ENCODE assay signal across 23 mouse cellular contexts in genomic region chr10:87986201-87986600, GRCm38 (mm10).
A peak's percentile ranks its signal among the peaks of the same experiment; 100 is the strongest.
DNase-seq lines count a peak whose midpoint lies in the region; ATAC-seq and TF ChIP-seq lines count a peak whose summit lies in the region.
"Had no signal": no experiment of that assay in that cellular context is flagged by ENCODE, and none has a peak within 500 bp of the region (broad histone marks: within the 10 kb centered on the region; RNA-seq: fewer than 3 reads in every experiment).

No protein-coding gene starts in this region.

- TF ChIP-seq CTCF in lung, embryonic 14.5 days (IDR thresholded peaks at IDR 0.05; ENCODE audit: low read depth), result no peak

- no peaks in the 10 kb centered on the region for H3K4me1 ChIP-seq in hindbrain, embryonic 13.5 days (replicated peaks)
- no peaks in the 10 kb centered on the region for H3K4me1 ChIP-seq in hindbrain, embryonic 10.5 days (replicated peaks)
- no peaks in the 10 kb centered on the region for H3K4me1 ChIP-seq in lung, embryonic 14.5 days (ENCODE audit: insufficient read depth)
- H3K4me1 ChIP-seq: embryonic facial prominence, embryonic 13.5 days; heart, embryonic 10.5 days; limb, embryonic 12.5 days; liver, embryonic 12.5 days; midbrain, embryonic 13.5 days; stomach, embryonic 15.5 days had no signal

- no peak overlapping the region for H3K4me2 ChIP-seq in hindbrain, embryonic 13.5 days
- H3K4me2 ChIP-seq in lung, embryonic 14.5 days, result no peak overlapping the region
- H3K4me2 ChIP-seq: embryonic facial prominence, embryonic 13.5 days; limb, embryonic 12.5 days; liver, embryonic 12.5 days; midbrain, embryonic 13.5 days; stomach, embryonic 15.5 days had no signal

- no peak overlapping the region for H3K4me3 ChIP-seq in hindbrain, embryonic 13.5 days
- H3K4me3 ChIP-seq in hindbrain, embryonic 10.5 days, result no peak overlapping the region
- H3K4me3 ChIP-seq in lung, embryonic 14.5 days (ENCODE audit: low read depth, low read length), result no peak overlapping the region
- H3K4me3 ChIP-seq: embryonic facial prominence, embryonic 13.5 days; gastrocnemius, adult 2 months; heart, embryonic 10.5 days; limb, embryonic 12.5 days; liver, embryonic 12.5 days; midbrain, embryonic 13.5 days; stomach, embryonic 15.5 days had no signal

- no peaks in the 10 kb centered on the region for H3K27me3 ChIP-seq in hindbrain, embryonic 13.5 days
- H3K27me3 ChIP-seq in hindbrain, embryonic 10.5 days (ENCODE audit: insufficient read depth, poor library complexity, severe bottlenecking), result no peaks in the 10 kb centered on the region
- H3K27me3 ChIP-seq in lung, embryonic 14.5 days (ENCODE audit: insufficient read depth, low read length), result no peaks in the 10 kb centered on the region
- H3K27me3 ChIP-seq: embryonic facial prominence, embryonic 13.5 days; limb, embryonic 12.5 days; liver, embryonic 12.5 days; midbrain, embryonic 13.5 days; stomach, embryonic 15.5 days had no signal

- peak; percentile 10 to 28 for DNase-seq in cerebellum, postnatal 14 days
- no peak for DNase-seq in cerebellum, postnatal 36 days
- DNase-seq in hindbrain, embryonic 10.5 days (ENCODE audit: low spot score), result no peak
- DNase-seq in lung, embryonic 14.5 days, result peak; percentile 51
- DNase-seq in lung, postnatal 14 days, result no peak
- peak; percentile 38 for DNase-seq in right cerebral cortex, postnatal 4 days
- no peak for DNase-seq in right cerebral cortex, postnatal 25 days
- DNase-seq: adrenal gland, postnatal 14 days; cerebellum, adult 9-11 months; gastrocnemius, adult 2 months; heart, postnatal 4 days; kidney, adult 18-20 months; kidney, postnatal 4 days; lung, adult 18-20 months; thymus, postnatal 25 days had no signal

- 71% methylated on average over 3 of the region's 3 CpGs for WGBS in hindbrain, embryonic 13.5 days
- 91% methylated on average over 3 of the region's 3 CpGs for WGBS in hindbrain, embryonic 10.5 days
- WGBS in lung, embryonic 14.5 days, result 46% methylated on average over 3 of the region's 3 CpGs

- H3K36me3 ChIP-seq in hindbrain, embryonic 13.5 days, result no peaks in the 10 kb centered on the region
- no peaks in the 10 kb centered on the region for H3K36me3 ChIP-seq in hindbrain, embryonic 10.5 days
- H3K36me3 ChIP-seq in lung, embryonic 14.5 days (ENCODE audit: insufficient read depth), result no peaks in the 10 kb centered on the region
- H3K36me3 ChIP-seq: embryonic facial prominence, embryonic 13.5 days; heart, embryonic 10.5 days; limb, embryonic 12.5 days; liver, embryonic 12.5 days; midbrain, embryonic 13.5 days; stomach, embryonic 15.5 days had no signal

- H3K27ac ChIP-seq in hindbrain, embryonic 13.5 days, result no peak overlapping the region
- H3K27ac ChIP-seq in hindbrain, embryonic 10.5 days, result no peak overlapping the region
- H3K27ac ChIP-seq in lung, embryonic 14.5 days (ENCODE audit: low read depth), result no peak overlapping the region
- H3K27ac ChIP-seq: embryonic facial prominence, embryonic 13.5 days; gastrocnemius, adult 2 months; heart, embryonic 10.5 days; limb, embryonic 12.5 days; liver, embryonic 12.5 days; midbrain, embryonic 13.5 days; stomach, embryonic 15.5 days had no signal

- no peak overlapping the region for H3K9ac ChIP-seq in hindbrain, embryonic 13.5 days
- H3K9ac ChIP-seq in lung, embryonic 14.5 days, result no peak overlapping the region
- H3K9ac ChIP-seq: embryonic facial prominence, embryonic 13.5 days; limb, embryonic 12.5 days; liver, embryonic 12.5 days; midbrain, embryonic 13.5 days; stomach, embryonic 15.5 days had no signal

- ATAC-seq in hindbrain, embryonic 13.5 days (ENCODE audit: low FRiP score), result peak; percentile 61; the same call in 1 of the 2 replicates
- ATAC-seq in lung, embryonic 14.5 days (ENCODE audit: insufficient read depth), result no peak
- ATAC-seq: inflammation-experienced regulatory T-cells, adult 6 months; liver, embryonic 12.5 days; midbrain, embryonic 13.5 days had no signal

- H3K9me3 ChIP-seq in hindbrain, embryonic 13.5 days, result no peaks in the 10 kb centered on the region
- no peaks in the 10 kb centered on the region for H3K9me3 ChIP-seq in hindbrain, embryonic 10.5 days
- H3K9me3 ChIP-seq in lung, embryonic 14.5 days (ENCODE audit: low read depth, low read length), result no peaks in the 10 kb centered on the region
- H3K9me3 ChIP-seq: embryonic facial prominence, embryonic 13.5 days; heart, embryonic 10.5 days; limb, embryonic 12.5 days; liver, embryonic 12.5 days; midbrain, embryonic 13.5 days; stomach, embryonic 15.5 days had no signal

Comparison
In these comparisons a context has a peak if more than half of its experiments do, and no peak if none do; other contexts are left out.
1. DNase-seq: peak in cerebellum, postnatal 14 days (2 of 2), lung, embryonic 14.5 days (single experiment) and right cerebral cortex, postnatal 4 days (single experiment); none in cerebellum, postnatal 36 days (0 of 2), hindbrain, embryonic 10.5 days (single experiment), lung, postnatal 14 days (single experiment) and right cerebral cortex, postnatal 25 days (single experiment).